Mouse (Mus musculus): ENCODE data around the gene Rasal1. TPM values are rescaled to one million over a fixed set of nuclear protein-coding genes. Genes with fewer than 3 reads are reported as not detected.

The Rasal1 gene
- polyA plus RNA-seq, 1 experiment from 2014 or later = 0.70 TPM

GRCm38 (mm10) chr5:120671865-120672264, 23.3 kb downstream of the Rasal1 start:
- no peaks in the 10 kb centered on the region for H3K9me3 ChIP-seq (ENCODE audit: low read length)
- H3K27me3 ChIP-seq (ENCODE audit: insufficient read depth, low read length) = no peaks in the 10 kb centered on the region
- H3K4me1 ChIP-seq (ENCODE audit: insufficient read depth, low read length) = peaks cover 6% of the 10 kb centered on the region
- H3K27ac ChIP-seq (ENCODE audit: low read length) = no peak overlapping the region
- no peaks in the 10 kb centered on the region for H3K36me3 ChIP-seq (ENCODE audit: insufficient read depth, low read length)
- H3K4me3 ChIP-seq (ENCODE audit: low read length) = no peak overlapping the region
- H3K9ac ChIP-seq (replicated peaks; ENCODE audit: low read length) = no peak overlapping the region
- WGBS = 72% methylated on average over 3 of the region's 3 CpGs
- no peak for ATAC-seq (ENCODE audit: low FRiP score, low TSS enrichment)
- no peak overlapping the region for H3K4me2 ChIP-seq (replicated peaks; ENCODE audit: low read depth, low read length)

GRCm38 (mm10) chr5:120673626-120674025, 25.0 kb downstream of the Rasal1 start:
- no peaks in the 10 kb centered on the region for H3K36me3 ChIP-seq (ENCODE audit: insufficient read depth, low read length)
- peaks cover 6% of the 10 kb centered on the region for H3K4me1 ChIP-seq (ENCODE audit: insufficient read depth, low read length)
- H3K9ac ChIP-seq (replicated peaks; ENCODE audit: low read length) = no peak overlapping the region
- 5% methylated on average over 12 of the region's 12 CpGs for WGBS
- H3K9me3 ChIP-seq (ENCODE audit: low read length) = no peaks in the 10 kb centered on the region
- ATAC-seq (ENCODE audit: low FRiP score, low TSS enrichment) = no peak
- H3K27ac ChIP-seq (ENCODE audit: low read length) = no peak overlapping the region
- H3K4me2 ChIP-seq (replicated peaks; ENCODE audit: low read depth, low read length) = no peak overlapping the region
- H3K27me3 ChIP-seq (ENCODE audit: insufficient read depth, low read length) = no peaks in the 10 kb centered on the region
- no peak overlapping the region for H3K4me3 ChIP-seq (ENCODE audit: low read length)

GRCm38 (mm10) chr5:120674229-120675145, 25.9 kb downstream of the Rasal1 start:
- 24% methylated on average over 21 of the region's 21 CpGs for WGBS
- H3K9me3 ChIP-seq (ENCODE audit: low read length) = no peaks in the 10 kb centered on the region
- ATAC-seq (ENCODE audit: low FRiP score, low TSS enrichment) = peak; percentile 49
- H3K36me3 ChIP-seq (ENCODE audit: insufficient read depth, low read length) = no peaks in the 10 kb centered on the region
- no peaks in the 10 kb centered on the region for H3K27me3 ChIP-seq (ENCODE audit: insufficient read depth, low read length)
- no peak overlapping the region for H3K4me3 ChIP-seq (ENCODE audit: low read length)
- no peak overlapping the region for H3K27ac ChIP-seq (ENCODE audit: low read length)
- H3K4me1 ChIP-seq (ENCODE audit: insufficient read depth, low read length) = peaks cover 10% of the 10 kb centered on the region
- 0 out of 2 replicates have a peak overlapping the region, but pooled peaks have one; percentile 14 for H3K9ac ChIP-seq (replicated peaks; ENCODE audit: low read length)
- H3K4me2 ChIP-seq (replicated peaks; ENCODE audit: low read depth, low read length) = peak overlapping the region; percentile 22

- Histone ChIP-seq H3K36me3 (ENCODE audit: insufficient read depth, low read length) (no peaks in the 10 kb centered on the region), H3K4me2 (replicated peaks; ENCODE audit: low read depth, low read length) (no peak overlapping the region), H3K27me3 (ENCODE audit: insufficient read depth, low read length) (peaks cover 6% of the 10 kb centered on the region), H3K4me3 (ENCODE audit: low read length) (no peak overlapping the region), H3K9me3 (ENCODE audit: low read length) (no peaks in the 10 kb centered on the region), H3K27ac (ENCODE audit: low read length) (no peak overlapping the region), H3K4me1 (ENCODE audit: insufficient read depth, low read length) (peaks cover 23% of the 10 kb centered on the region), H3K9ac (replicated peaks; ENCODE audit: low read length) (no peak overlapping the region)
- ATAC-seq (ENCODE audit: low FRiP score, low TSS enrichment) = no peak
- 25% methylated on average over 2 of the region's 2 CpGs for WGBS
Observed at GRCm38 (mm10) chr5:120677516-120677915, 28.9 kb downstream of the Rasal1 start.

GRCm38 (mm10) chr5:120679676-120680555, 31.3 kb downstream of the Rasal1 start:
- peak; percentile 84 for ATAC-seq (ENCODE audit: low FRiP score, low TSS enrichment)
- peaks cover 25% of the 10 kb centered on the region for H3K4me1 ChIP-seq (ENCODE audit: insufficient read depth, low read length)
- H3K9ac ChIP-seq (replicated peaks; ENCODE audit: low read length) = peak overlapping the region; percentile 61
- H3K36me3 ChIP-seq (ENCODE audit: insufficient read depth, low read length) = no peaks in the 10 kb centered on the region
- peak overlapping the region; percentile 68 for H3K27ac ChIP-seq (ENCODE audit: low read length)
- H3K9me3 ChIP-seq (ENCODE audit: low read length) = no peaks in the 10 kb centered on the region
- H3K27me3 ChIP-seq (ENCODE audit: insufficient read depth, low read length) = peaks cover 17% of the 10 kb centered on the region
- WGBS = 1% methylated on average over 24 of the region's 24 CpGs
- H3K4me2 ChIP-seq (replicated peaks; ENCODE audit: low read depth, low read length) = peak overlapping the region; percentile 70
- peak overlapping the region; percentile 37 for H3K4me3 ChIP-seq (ENCODE audit: low read length)

GRCm38 (mm10) chr5:120680918-120681317, 32.3 kb downstream of the Rasal1 start:
- Histone ChIP-seq H3K27ac (ENCODE audit: low read length) (no peak overlapping the region; the same call in 1 of the 2 replicates), H3K4me2 (replicated peaks; ENCODE audit: low read depth, low read length) (peak overlapping the region; percentile 70), H3K36me3 (ENCODE audit: insufficient read depth, low read length) (no peaks in the 10 kb centered on the region), H3K27me3 (ENCODE audit: insufficient read depth, low read length) (peaks cover 17% of the 10 kb centered on the region), H3K4me3 (ENCODE audit: low read length) (no peak overlapping the region), H3K9ac (replicated peaks; ENCODE audit: low read length) (0 out of 2 replicates have a peak overlapping the region, but pooled peaks have one; percentile 43), H3K9me3 (ENCODE audit: low read length) (no peaks in the 10 kb centered on the region), H3K4me1 (ENCODE audit: insufficient read depth, low read length) (peaks cover 25% of the 10 kb centered on the region)
- 90% methylated on average over 18 of the region's 18 CpGs for WGBS
- no peak for ATAC-seq (ENCODE audit: low FRiP score, low TSS enrichment)

GRCm38 (mm10) chr5:120682982-120683771, 34.6 kb downstream of the Rasal1 start:
- Histone ChIP-seq H3K27ac (ENCODE audit: low read length) (no peak overlapping the region), H3K27me3 (ENCODE audit: insufficient read depth, low read length) (peaks cover 17% of the 10 kb centered on the region), H3K36me3 (ENCODE audit: insufficient read depth, low read length) (no peaks in the 10 kb centered on the region), H3K4me1 (ENCODE audit: insufficient read depth, low read length) (peaks cover 25% of the 10 kb centered on the region), H3K9me3 (ENCODE audit: low read length) (no peaks in the 10 kb centered on the region), H3K9ac (replicated peaks; ENCODE audit: low read length) (0 out of 2 replicates have a peak overlapping the region, but pooled peaks have one; percentile 45), H3K4me3 (ENCODE audit: low read length) (0 out of 2 replicates have a peak overlapping the region, but pooled peaks have one; percentile 4), H3K4me2 (replicated peaks; ENCODE audit: low read depth, low read length) (peak overlapping the region; percentile 37)
- WGBS = 15% methylated on average over 24 of the region's 24 CpGs
- ATAC-seq (ENCODE audit: low FRiP score, low TSS enrichment) = no peak

GRCm38 (mm10) chr5:120685678-120686077, 37.1 kb downstream of the Rasal1 start:
- Histone ChIP-seq H3K27me3 (ENCODE audit: insufficient read depth, low read length) (peaks cover 17% of the 10 kb centered on the region), H3K4me1 (ENCODE audit: insufficient read depth, low read length) (peaks cover 16% of the 10 kb centered on the region), H3K36me3 (ENCODE audit: insufficient read depth, low read length) (no peaks in the 10 kb centered on the region), H3K27ac (ENCODE audit: low read length) (no peak overlapping the region), H3K9ac (replicated peaks; ENCODE audit: low read length) (no peak overlapping the region), H3K9me3 (ENCODE audit: low read length) (no peaks in the 10 kb centered on the region), H3K4me3 (ENCODE audit: low read length) (no peak overlapping the region), H3K4me2 (replicated peaks; ENCODE audit: low read depth, low read length) (no peak overlapping the region)
- WGBS = 70% methylated on average over 8 of the region's 8 CpGs
- ATAC-seq (ENCODE audit: low FRiP score, low TSS enrichment) = no peak

All from kidney, embryonic 16.5 days (tissue).